Mouse (Mus musculus) liver, embryonic 11.5 days (tissue): ENCODE measurements around the gene Atg16l1. TPM values are rescaled to one million over a fixed set of nuclear protein-coding genes. Genes with fewer than 3 reads are reported as not detected.

Experiments
- ATAC-seq: fragments of 200-750 bp; cut with Nextera tagmentation; replicated peaks from 2 replicates; pipeline ENCODE4 v1.8.0; 2017; ENCODE audit warnings: moderate number of reproducible peaks, mild to moderate bottlenecking, moderate TSS enrichment, moderate library complexity; ENCODE audit not compliant: low FRiP score
- DNase-seq: peaks from one replicate; pipeline ENCODE4 v3.0.0-alpha.2; 2017; ENCODE audit warnings: low spot score
- H3K27ac ChIP-seq: fragments of 300-500 bp; sonication (generic); 2 replicates; pipeline ENCODE4 v1.5.1; 2014; ENCODE audit warnings: mild to moderate bottlenecking, low read depth, low read length, control low read depth
- H3K27me3 ChIP-seq: fragments of 300-500 bp; sonication (generic); replicated peaks from 2 replicates; pipeline ENCODE4 v1.6.1; 2014; ENCODE audit warnings: low read length, mixed read lengths; ENCODE audit not compliant: control insufficient read depth, insufficient read depth
- H3K36me3 ChIP-seq: fragments of 300-500 bp; sonication (generic); 2 replicates; pipeline ENCODE4 v1.6.1; 2014; ENCODE audit warnings: mild to moderate bottlenecking, low read length, moderate library complexity, mixed read lengths; ENCODE audit not compliant: control insufficient read depth, insufficient read depth
- H3K4me1 ChIP-seq: fragments of 300-500 bp; sonication (generic); replicated peaks from 2 replicates; pipeline ENCODE4 v1.6.1; 2014; ENCODE audit warnings: low read length, mixed read lengths; ENCODE audit not compliant: control insufficient read depth, insufficient read depth
- H3K4me2 ChIP-seq: fragments of 300-500 bp; sonication (generic); 2 replicates; pipeline ENCODE4 v1.6.1; 2014; ENCODE audit warnings: mild to moderate bottlenecking, control low read depth, moderate library complexity
- H3K4me3 ChIP-seq: fragments of 300-500 bp; sonication (generic); 2 replicates; pipeline ENCODE4 v1.5.1; 2014; ENCODE audit warnings: low read depth, low read length, control low read depth
- H3K9ac ChIP-seq: fragments of 300-500 bp; sonication (generic); 2 replicates; pipeline ENCODE4 v1.6.1; 2014; ENCODE audit warnings: low read depth, low read length, control low read depth
- H3K9me3 ChIP-seq: fragments of 300-500 bp; sonication (generic); 2 replicates; pipeline ENCODE4 v1.6.1; 2016; ENCODE audit warnings: low read length, inconsistent platforms, mixed read lengths; ENCODE audit not compliant: control insufficient read depth
- WGBS: fragments of 180-500 bp; shearing (Covaris S2); extraction: QIAGEN DNeasy Blood & Tissue Kit; methylation state at CpG from one replicate; pipeline ENCODE4 v1.1.7; 2014; 5-methylcytosine and 5-hydroxymethylcytosine counted together
- polyA plus RNA-seq: library from polyadenylated mRNA; unstranded; fragments of >200 nt; fragmentation: Nextera tagmentation; extraction: Ambion mirVana; gene quantifications from 2 replicates; pipeline ENCODE4 v1.2.1, GENCODE M21; 2014

The Atg16l1 gene
- polyA plus RNA-seq, 1 experiment from 2014 or later = 29.4 TPM

DNA sequence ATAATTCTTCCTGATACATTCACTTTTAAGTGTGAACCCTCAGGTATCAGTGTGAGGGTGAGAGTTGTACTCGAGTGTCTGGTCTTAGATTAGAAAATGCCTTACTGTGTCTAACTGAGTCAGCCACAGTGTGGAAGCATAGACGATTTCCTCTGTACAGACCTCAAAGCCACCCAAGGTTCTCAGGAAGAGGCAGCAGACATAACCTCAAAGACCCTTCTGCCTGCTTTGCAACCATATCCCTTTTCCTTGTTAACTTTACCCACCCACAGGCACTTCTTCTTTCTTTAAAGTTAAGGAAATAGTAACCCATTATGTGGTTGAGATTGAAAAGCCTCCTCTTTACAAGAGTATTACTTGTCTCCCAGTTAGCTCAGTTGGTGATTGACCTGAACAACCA, 10.1 kb downstream of the Atg16l1 start:
- peaks cover 19% of the 10 kb centered on the region for H3K4me1 ChIP-seq
- H3K4me3 ChIP-seq = no peak overlapping the region
- H3K27ac ChIP-seq = no peak overlapping the region
- H3K4me2 ChIP-seq = no peak overlapping the region
- ATAC-seq (no peak), DNase-seq (no peak)
- no peak overlapping the region for H3K9ac ChIP-seq
- WGBS = 77% methylated on average over 2 of the region's 2 CpGs
- H3K27me3 ChIP-seq = no peaks in the 10 kb centered on the region
- H3K9me3 ChIP-seq = no peaks in the 10 kb centered on the region
- peaks cover 62% of the 10 kb centered on the region for H3K36me3 ChIP-seq

DNA sequence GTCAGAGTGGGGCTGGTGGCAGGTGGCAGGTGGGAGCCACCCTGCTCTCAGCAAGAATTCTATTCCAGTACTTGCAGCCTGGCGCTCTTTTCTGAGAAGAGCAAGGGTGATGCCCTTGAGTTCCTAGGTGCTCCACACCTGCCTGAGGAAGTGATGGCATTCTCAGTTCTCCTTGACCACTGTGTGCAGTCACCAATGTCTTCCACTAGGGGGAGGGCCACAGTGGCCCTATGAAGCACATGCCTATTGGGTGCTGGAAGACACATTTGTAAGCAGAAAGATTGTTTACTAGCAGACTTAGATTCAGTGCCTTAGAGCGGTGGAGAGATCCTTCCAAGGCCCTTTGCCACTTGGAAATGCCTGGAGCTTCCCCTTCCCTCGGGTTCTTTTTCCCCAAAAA, 10.6 kb downstream of the Atg16l1 start:
- ATAC-seq (no peak), DNase-seq (no peak)
- Histone ChIP-seq H3K4me1 (peaks cover 22% of the 10 kb centered on the region), H3K4me2 (no peak overlapping the region), H3K9me3 (no peaks in the 10 kb centered on the region), H3K27me3 (no peaks in the 10 kb centered on the region), H3K36me3 (peaks cover 67% of the 10 kb centered on the region), H3K9ac (no peak overlapping the region), H3K27ac (no peak overlapping the region), H3K4me3 (no peak overlapping the region)
- WGBS = 88% methylated on average over 3 of the region's 3 CpGs

DNA sequence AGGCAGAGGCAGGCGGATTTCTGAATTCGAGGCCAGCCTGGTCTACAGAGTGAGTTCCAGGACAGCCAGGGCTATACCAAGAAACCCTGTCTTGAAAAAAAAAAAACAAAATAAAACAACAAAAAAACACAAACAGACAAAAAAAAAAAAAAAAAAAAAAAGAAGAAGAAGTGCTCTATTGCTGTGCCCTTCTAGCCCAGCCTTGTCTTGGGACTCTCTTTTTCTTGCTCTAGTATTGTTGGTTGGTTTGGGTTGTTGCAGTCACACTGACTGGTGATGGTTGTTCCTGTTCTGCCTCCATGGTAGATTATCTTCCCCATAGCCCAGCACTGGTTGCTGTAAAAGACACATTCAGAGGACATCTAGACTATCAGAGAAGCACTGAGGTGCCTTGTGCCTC, 13.6 kb downstream of the Atg16l1 start:
- Histone ChIP-seq H3K4me3 (no peak overlapping the region), H3K4me1 (peaks cover 12% of the 10 kb centered on the region), H3K27ac (no peak overlapping the region), H3K9ac (no peak overlapping the region), H3K9me3 (no peaks in the 10 kb centered on the region; the same call in 1 of the 2 replicates), H3K36me3 (peaks cover 67% of the 10 kb centered on the region), H3K27me3 (no peaks in the 10 kb centered on the region), H3K4me2 (no peak overlapping the region)
- ATAC-seq = no peak
- WGBS = 96% methylated on average over 2 of the region's 2 CpGs
- no peak for DNase-seq

DNA sequence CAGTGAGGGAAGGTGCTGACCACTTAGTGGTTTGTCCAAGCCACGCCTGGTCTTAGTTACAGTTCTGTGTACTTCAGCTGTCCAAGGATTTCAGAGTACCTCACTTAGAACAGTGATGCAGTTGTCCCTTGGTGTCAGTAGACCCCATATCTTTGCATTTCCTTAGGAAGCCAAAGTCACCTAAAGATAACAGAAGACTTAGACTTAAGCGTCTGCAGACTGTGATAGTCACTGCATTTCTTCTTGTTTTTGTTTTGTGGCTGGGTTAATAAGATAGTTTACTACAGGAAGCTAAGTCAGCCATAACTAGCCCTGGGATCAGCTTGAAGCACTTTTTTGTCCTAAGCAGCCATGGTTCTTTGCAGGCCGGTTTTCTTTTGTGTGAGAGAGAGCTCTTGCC, 14.8 kb downstream of the Atg16l1 start:
- no peak for DNase-seq
- peak overlapping the region; percentile 22; the same call in 1 of the 2 replicates for H3K9ac ChIP-seq
- WGBS = 58% methylated on average over 3 of the region's 3 CpGs
- no peaks in the 10 kb centered on the region; the same call in 1 of the 2 replicates for H3K9me3 ChIP-seq
- H3K4me2 ChIP-seq = no peak overlapping the region; the same call in 1 of the 2 replicates
- peaks cover 8% of the 10 kb centered on the region for H3K4me1 ChIP-seq
- peak overlapping the region; percentile 74 for H3K27ac ChIP-seq
- H3K4me3 ChIP-seq = no peak overlapping the region
- H3K36me3 ChIP-seq = peaks cover 67% of the 10 kb centered on the region
- no peaks in the 10 kb centered on the region for H3K27me3 ChIP-seq
- peak; percentile 72 for ATAC-seq

DNA sequence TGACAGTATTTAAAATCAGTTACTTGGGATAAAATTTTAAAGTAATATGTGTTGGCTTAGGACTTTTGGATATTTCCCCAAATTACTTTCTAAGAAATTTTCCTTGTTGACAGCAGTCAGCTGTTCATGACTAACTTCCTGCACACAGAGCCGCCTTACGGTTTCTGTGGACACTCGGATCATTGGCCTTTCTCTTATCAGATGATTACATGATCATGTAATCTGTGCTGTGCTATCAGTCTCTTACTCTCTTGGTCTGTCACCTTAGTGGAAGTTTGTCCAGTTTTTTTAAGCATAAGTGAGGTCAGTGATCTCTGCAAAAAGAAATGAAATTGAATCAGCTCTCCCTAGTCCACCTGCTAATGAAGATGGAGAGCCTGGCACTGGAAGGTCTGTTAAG, 16.1 kb downstream of the Atg16l1 start:
- Histone ChIP-seq H3K9ac (no peak overlapping the region), H3K4me3 (no peak overlapping the region), H3K36me3 (peaks cover 68% of the 10 kb centered on the region), H3K27me3 (no peaks in the 10 kb centered on the region), H3K27ac (no peak overlapping the region), H3K4me1 (peaks cover 8% of the 10 kb centered on the region), H3K9me3 (no peaks in the 10 kb centered on the region; the same call in 1 of the 2 replicates), H3K4me2 (no peak overlapping the region)
- 91% methylated on average over 3 of the region's 3 CpGs for WGBS
- DNase-seq (no peak), ATAC-seq (no peak)

DNA sequence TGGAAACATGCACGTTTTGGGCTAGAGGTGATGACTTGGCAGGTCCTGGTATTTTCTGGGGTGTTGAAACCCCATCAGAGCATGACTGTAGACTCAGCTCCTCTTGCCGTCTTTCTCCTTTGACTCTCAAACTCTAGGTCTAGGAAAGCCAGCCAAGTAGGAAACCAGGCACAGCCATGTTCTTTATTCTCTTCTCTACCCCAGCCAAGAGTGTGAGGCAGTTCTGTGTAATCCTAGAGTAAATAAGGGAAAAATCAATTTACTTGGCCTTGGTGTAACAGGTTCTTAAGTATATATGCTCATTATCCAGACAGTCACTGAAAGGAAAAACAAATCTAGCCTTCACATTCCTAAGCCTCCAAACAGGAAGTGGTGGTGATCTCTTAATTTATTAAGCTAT, 17.7 kb downstream of the Atg16l1 start:
- Histone ChIP-seq H3K9me3 (no peaks in the 10 kb centered on the region; the same call in 1 of the 2 replicates), H3K27me3 (no peaks in the 10 kb centered on the region), H3K4me3 (no peak overlapping the region), H3K27ac (peak overlapping the region; percentile 19; the same call in 1 of the 2 replicates), H3K4me1 (peaks cover 8% of the 10 kb centered on the region), H3K4me2 (no peak overlapping the region), H3K9ac (no peak overlapping the region), H3K36me3 (peaks cover 70% of the 10 kb centered on the region)
- DNase-seq (no peak), ATAC-seq (no peak)
- 86% methylated on average over 2 of the region's 2 CpGs for WGBS

GRCm38 (mm10) chr1:87774845-87775244, 19.2 kb downstream of the Atg16l1 start:
- Histone ChIP-seq H3K36me3 (peaks cover 71% of the 10 kb centered on the region), H3K4me2 (no peak overlapping the region), H3K4me1 (peaks cover 8% of the 10 kb centered on the region), H3K27ac (no peak overlapping the region), H3K9me3 (no peaks in the 10 kb centered on the region; the same call in 1 of the 2 replicates), H3K9ac (no peak overlapping the region), H3K27me3 (no peaks in the 10 kb centered on the region), H3K4me3 (no peak overlapping the region)
- 83% methylated on average over 7 of the region's 7 CpGs for whole genome bisulfite sequencing
- DNase-seq (no peak), ATAC-seq (no peak)

- DNase-seq (no peak), ATAC-seq (no peak; the same call in 1 of the 2 replicates)
- Histone ChIP-seq H3K36me3 (peaks cover 64% of the 10 kb centered on the region), H3K4me1 (no peaks in the 10 kb centered on the region), H3K27me3 (no peaks in the 10 kb centered on the region), H3K4me3 (no peak overlapping the region), H3K9me3 (no peaks in the 10 kb centered on the region), H3K27ac (no peak overlapping the region), H3K9ac (no peak overlapping the region), H3K4me2 (no peak overlapping the region)
- WGBS = 75% methylated on average over 5 of the region's 5 CpGs
Observed at GRCm38 (mm10) chr1:87779204-87779785, 23.6 kb downstream of the Atg16l1 start.

GRCm38 (mm10) chr1:87785703-87786102, 30.0 kb downstream of the Atg16l1 start:
- Histone ChIP-seq H3K4me1 (no peaks in the 10 kb centered on the region), H3K4me3 (no peak overlapping the region), H3K4me2 (no peak overlapping the region), H3K9ac (no peak overlapping the region), H3K9me3 (no peaks in the 10 kb centered on the region), H3K27ac (no peak overlapping the region), H3K36me3 (peaks cover 55% of the 10 kb centered on the region), H3K27me3 (no peaks in the 10 kb centered on the region)
- 91% methylated on average over 8 of the region's 8 CpGs for WGBS
- no peak for ATAC-seq
- no peak for DNase-seq
